Mouse (Mus musculus) gastrocnemius, adult 8-10 months (tissue): Measurements from ENCODE around the gene Kifc1. TPM values are rescaled to one million over a fixed set of nuclear protein-coding genes. Genes with fewer than 3 reads are reported as not detected.

Experiments
- DNase-seq, 2 experiments: peaks; one replicate each; pipeline ENCODE4 v3.0.0; 2022; ENCODE audit warnings: low spot score in 2 of 2
- total RNA-seq, 4 experiments: library from RNA; stranded (reverse); gene quantifications; 2 replicates each; pipeline ENCODE4 v1.2.4; 2022

Gene Kifc1
- total RNA-seq, result under 1 TPM in 3 of 4 experiments, not detected in 1; 0.19 to 0.56 (median 0.45) TPM

- DNase-seq, result peak; percentile 100
Observed at GRCm38 (mm10) chr17:33890533-33891059, at the start of gene Kifc1. Gene Kifc1, minus strand, starts transcription at chr17:33890661.

- DNase-seq, result no peak
Observed at GRCm38 (mm10) chr17:33938783-33939182, 48.3 kb upstream of the Kifc1 start.

- no peak for DNase-seq
Observed at GRCm38 (mm10) chr17:33936993-33937392, 46.5 kb upstream of the Kifc1 start.

- DNase-seq, result no peak
Observed at GRCm38 (mm10) chr17:33935422-33936055, 45.1 kb upstream of the Kifc1 start.

GRCm38 (mm10) chr17:33932970-33933369, 42.5 kb upstream of the Kifc1 start:
- DNase-seq, result no peak

- no peak for DNase-seq
Observed at GRCm38 (mm10) chr17:33932448-33932847, 42.0 kb upstream of the Kifc1 start.

- DNase-seq, result no peak
Observed at GRCm38 (mm10) chr17:33931947-33932346, 41.5 kb upstream of the Kifc1 start.

GRCm38 (mm10) chr17:33931159-33931866, 40.9 kb upstream of the Kifc1 start:
- no peak for DNase-seq

- no peak for DNase-seq
Observed at GRCm38 (mm10) chr17:33930280-33931158, 40.1 kb upstream of the Kifc1 start.

- peak; percentile 83 to 85 for DNase-seq
Observed at GRCm38 (mm10) chr17:33929371-33930279, 39.2 kb upstream of the Kifc1 start, which contains the start of gene Rgl2. Gene Rgl2, plus strand, starts transcription at chr17:33929543.

GRCm38 (mm10) chr17:33928251-33928947, 37.9 kb upstream of the Kifc1 start:
- DNase-seq, result no peak

GRCm38 (mm10) chr17:33926207-33926932, 35.9 kb upstream of the Kifc1 start:
- DNase-seq, result no peak

GRCm38 (mm10) chr17:33925406-33926116, 35.1 kb upstream of the Kifc1 start:
- DNase-seq, result no peak

- no peak for DNase-seq
Observed at GRCm38 (mm10) chr17:33924577-33925283, 34.3 kb upstream of the Kifc1 start.

- no peak for DNase-seq
Observed at GRCm38 (mm10) chr17:33921361-33921760, 30.9 kb upstream of the Kifc1 start.

- peak; percentile 72 to 73 for DNase-seq
Observed at GRCm38 (mm10) chr17:33920282-33921097, 30.0 kb upstream of the Kifc1 start.
